Mouse (Mus musculus) hindbrain, embryonic 11.5 days (tissue): ENCODE measurements around the gene Suv39h1. TPM values are rescaled to one million over a fixed set of nuclear protein-coding genes. Genes with fewer than 3 reads are reported as not detected.

ENCODE experiments used
- ATAC-seq: fragments of 200-750 bp; cut with Nextera tagmentation; 2 replicates; pipeline ENCODE4 v1.8.0; 2017; ENCODE audit warnings: mild to moderate bottlenecking, moderate TSS enrichment, moderate library complexity; ENCODE audit not compliant: low FRiP score
- DNase-seq: peaks from one replicate; pipeline ENCODE4 v3.0.0-alpha.2; 2015; ENCODE audit warnings: low spot score
- H3K27ac ChIP-seq: fragments of 300-500 bp; sonication (generic); 2 replicates; pipeline ENCODE4 v1.5.1; 2014; ENCODE audit warnings: mild to moderate bottlenecking, low read depth, low read length
- H3K27me3 ChIP-seq: fragments of 300-500 bp; sonication (generic); 2 replicates; pipeline ENCODE4 v1.6.1; 2014; ENCODE audit warnings: mild to moderate bottlenecking, low read length, moderate library complexity, mixed read lengths; ENCODE audit not compliant: control insufficient read depth, insufficient read depth
- H3K36me3 ChIP-seq: fragments of 300-500 bp; sonication (generic); 2 replicates; pipeline ENCODE4 v1.6.1; 2014; ENCODE audit warnings: mild to moderate bottlenecking, low read length, moderate library complexity, mixed read lengths; ENCODE audit not compliant: control insufficient read depth, insufficient read depth
- H3K4me1 ChIP-seq: fragments of 300-500 bp; sonication (generic); replicated peaks from 2 replicates; pipeline ENCODE4 v1.6.1; 2014; ENCODE audit warnings: low read length, mixed read lengths; ENCODE audit not compliant: control insufficient read depth, insufficient read depth
- H3K4me2 ChIP-seq: fragments of 300-500 bp; sonication (generic); replicated peaks from 2 replicates; pipeline ENCODE4 v1.6.1; 2014; ENCODE audit warnings: mild to moderate bottlenecking, low read depth, low read length
- H3K4me3 ChIP-seq: fragments of 300-500 bp; sonication (generic); 2 replicates; pipeline ENCODE4 v1.5.1; 2014; ENCODE audit warnings: low read depth, low read length
- H3K9ac ChIP-seq: fragments of 300-500 bp; sonication (generic); 2 replicates; pipeline ENCODE4 v1.6.1; 2014; ENCODE audit warnings: low read depth, low read length
- H3K9me3 ChIP-seq: fragments of 300-500 bp; sonication (generic); 2 replicates; pipeline ENCODE4 v1.6.1; 2016; ENCODE audit warnings: low read length; ENCODE audit not compliant: control insufficient read depth
- WGBS: fragments of 180-500 bp; shearing (Covaris S2); extraction: QIAGEN DNeasy Blood & Tissue Kit; methylation state at CpG from one replicate; pipeline ENCODE4 v1.1.7; 2014; 5-methylcytosine and 5-hydroxymethylcytosine counted together
- polyA plus RNA-seq: library from polyadenylated mRNA; unstranded; fragments of >200 nt; fragmentation: Nextera tagmentation; extraction: Ambion mirVana; gene quantifications from 2 replicates; pipeline ENCODE4 v1.2.1, GENCODE M21; 2014

The Suv39h1 gene
- polyA plus RNA-seq = 59.8 and 68.7 TPM in 2 replicates

DNA sequence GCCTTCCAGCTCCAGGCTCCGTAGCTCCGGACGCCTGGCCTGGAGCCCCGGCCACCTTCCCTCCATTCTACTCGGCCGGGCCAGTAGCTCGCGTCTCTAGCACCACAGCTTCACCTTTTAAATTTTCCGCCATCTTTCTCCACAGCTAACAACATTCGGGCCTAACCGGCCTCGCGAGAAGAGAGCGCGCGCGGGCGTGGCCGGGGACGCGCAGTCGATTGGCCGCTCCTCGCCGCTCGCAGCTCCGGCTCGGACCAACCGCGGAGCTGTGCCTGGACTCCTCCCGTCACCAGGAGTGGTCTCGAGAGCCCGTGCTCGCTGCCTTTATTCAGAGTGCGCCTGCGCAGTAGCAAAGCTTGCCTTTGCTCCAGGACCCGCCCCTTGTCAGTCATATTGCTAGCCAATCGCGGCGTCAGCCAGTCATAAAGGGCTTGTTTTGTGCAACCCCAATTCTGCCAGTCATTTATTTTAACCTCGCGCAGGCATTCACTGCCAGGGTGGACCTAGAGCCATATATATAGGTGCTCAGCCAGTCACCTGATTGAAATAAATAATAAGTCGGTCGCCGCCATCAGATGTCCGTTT lies at the start of gene Suv39h1:
Gene Suv39h1, minus strand, starts transcription at position 331 of the 585 bp plus-strand sequence.
- WGBS = 22% methylated on average over 44 of the region's 46 CpGs
- Histone ChIP-seq H3K4me2 (peak within 1 kb of the TSS; percentile 44), H3K9ac (peak within 1 kb of the TSS; percentile 62), H3K4me3 (peak within 1 kb of the TSS; percentile 49), H3K4me1 (no peaks in the 10 kb centered on the region), H3K27me3 (no peaks in the 10 kb centered on the region), H3K27ac (peak within 1 kb of the TSS; percentile 71), H3K9me3 (no peaks in the 10 kb centered on the region), H3K36me3 (no peaks in the 10 kb centered on the region)
- ATAC-seq (peak; percentile 97), DNase-seq (peak; percentile 88)

DNA sequence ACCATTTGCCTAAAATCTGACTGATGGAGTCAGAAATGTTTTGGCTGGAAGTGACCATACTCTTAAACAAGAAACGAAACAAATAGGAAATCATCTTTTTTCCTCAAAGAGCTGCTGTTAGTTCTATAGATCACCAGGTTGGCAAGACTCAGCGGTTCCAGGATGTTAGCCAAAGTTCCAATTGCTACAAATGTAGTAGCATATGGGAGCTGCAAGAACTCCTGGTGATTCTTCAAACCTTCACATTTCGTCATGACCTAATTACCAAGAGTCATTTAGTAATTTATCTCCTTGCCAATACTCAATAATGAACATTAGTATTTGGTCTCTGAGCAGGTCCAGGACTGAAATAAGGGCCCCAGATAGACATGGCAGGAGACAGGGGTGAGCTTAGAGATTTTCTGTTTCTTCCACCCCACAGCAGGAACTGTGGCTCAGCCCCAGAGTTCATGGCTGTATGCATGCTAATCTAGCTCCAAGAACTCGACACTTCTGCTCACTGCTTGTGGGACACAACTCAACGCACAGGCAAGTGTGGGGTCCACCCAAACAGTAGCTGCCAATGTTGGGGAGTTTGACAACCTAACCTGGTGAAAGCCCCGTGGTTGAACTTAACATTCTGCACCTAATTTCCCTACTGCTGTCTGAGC lies 49.4 kb upstream of the Suv39h1 start:
- Histone ChIP-seq H3K4me2 (no peak overlapping the region), H3K9ac (no peak overlapping the region), H3K9me3 (no peaks in the 10 kb centered on the region), H3K36me3 (no peaks in the 10 kb centered on the region), H3K4me1 (no peaks in the 10 kb centered on the region), H3K4me3 (no peak overlapping the region), H3K27ac (no peak overlapping the region), H3K27me3 (no peaks in the 10 kb centered on the region)
- WGBS = 88% methylated on average over 6 of the region's 6 CpGs
- DNase-seq = no peak
- no peak for ATAC-seq

DNA sequence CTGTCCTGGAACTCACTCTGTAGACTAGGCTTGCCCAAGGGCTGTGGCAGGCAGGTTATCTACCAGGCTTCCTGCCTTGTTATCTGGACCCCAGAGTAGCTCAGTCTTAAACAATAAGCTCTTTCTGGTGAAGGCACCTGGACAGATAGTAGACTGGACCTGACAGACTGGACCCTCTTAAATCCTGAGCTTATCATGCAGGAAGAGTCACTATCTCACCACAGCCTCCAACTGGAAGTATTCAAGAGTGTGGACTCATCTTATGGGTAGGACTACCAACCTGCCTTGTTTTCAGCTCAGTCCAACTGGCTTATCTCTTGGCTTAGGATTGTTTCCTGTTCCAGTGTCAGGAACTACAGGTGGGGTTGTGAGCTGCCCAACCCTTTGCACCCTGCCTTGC lies 42.7 kb upstream of the Suv39h1 start:
- no peak for DNase-seq
- Histone ChIP-seq H3K9me3 (no peaks in the 10 kb centered on the region), H3K9ac (no peak overlapping the region), H3K4me3 (no peak overlapping the region), H3K27ac (no peak overlapping the region), H3K4me2 (no peak overlapping the region), H3K27me3 (no peaks in the 10 kb centered on the region), H3K36me3 (no peaks in the 10 kb centered on the region), H3K4me1 (no peaks in the 10 kb centered on the region)
- no peak for ATAC-seq

DNA sequence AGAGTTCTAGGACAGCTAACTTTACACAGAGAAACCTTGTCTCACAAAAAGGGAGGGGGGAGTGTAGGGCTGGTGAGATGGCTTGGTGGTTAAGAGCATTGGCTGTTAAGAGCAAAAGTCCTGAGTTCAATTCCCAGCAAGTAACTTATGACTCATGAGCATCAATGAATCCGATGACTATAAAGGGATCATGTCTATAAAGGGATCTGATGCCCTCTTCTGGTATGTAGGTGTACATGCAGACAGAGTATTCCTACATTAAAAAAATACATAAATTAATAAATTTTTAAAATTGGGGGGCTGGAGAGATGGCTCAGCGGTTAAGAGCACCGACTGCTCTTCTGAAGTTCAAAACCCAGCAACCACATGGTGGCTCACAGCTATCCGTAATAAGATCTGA lies 40.7 kb upstream of the Suv39h1 start:
- no peak for ATAC-seq
- H3K4me2 ChIP-seq = no peak overlapping the region
- no peak for DNase-seq
- 73% methylated on average over 4 of the region's 4 CpGs for WGBS
- H3K4me3 ChIP-seq = no peak overlapping the region
- no peaks in the 10 kb centered on the region for H3K4me1 ChIP-seq
- no peaks in the 10 kb centered on the region for H3K9me3 ChIP-seq
- H3K27ac ChIP-seq = no peak overlapping the region
- no peak overlapping the region for H3K9ac ChIP-seq
- H3K36me3 ChIP-seq = no peaks in the 10 kb centered on the region
- no peaks in the 10 kb centered on the region for H3K27me3 ChIP-seq

DNA sequence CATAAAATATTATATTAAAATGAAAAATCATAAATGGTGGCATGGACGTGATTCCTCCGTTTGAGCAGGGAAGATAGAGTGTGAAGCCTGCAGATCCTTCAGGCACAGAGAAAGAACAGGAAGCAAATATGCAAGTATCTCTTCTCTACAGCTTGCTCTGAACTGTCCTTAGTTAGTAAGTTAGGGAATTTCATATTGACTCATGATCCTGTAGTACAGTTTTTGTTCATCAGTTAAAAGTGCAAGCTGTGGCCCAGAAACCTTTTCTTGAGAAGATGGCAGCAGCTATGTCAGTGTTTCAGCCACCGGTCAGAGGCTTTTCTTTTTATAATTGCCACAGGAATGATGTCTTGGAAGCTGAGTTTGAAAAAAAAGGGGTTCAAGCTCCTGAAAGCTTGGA lies 30.5 kb upstream of the Suv39h1 start:
- no peak overlapping the region for H3K9ac ChIP-seq
- no peaks in the 10 kb centered on the region for H3K4me1 ChIP-seq
- H3K27me3 ChIP-seq = no peaks in the 10 kb centered on the region
- H3K4me3 ChIP-seq = no peak overlapping the region
- no peaks in the 10 kb centered on the region for H3K9me3 ChIP-seq
- H3K27ac ChIP-seq = no peak overlapping the region
- no peak for DNase-seq
- WGBS = 95% methylated on average over 3 of the region's 3 CpGs
- no peak for ATAC-seq
- no peak overlapping the region for H3K4me2 ChIP-seq
- no peaks in the 10 kb centered on the region for H3K36me3 ChIP-seq

DNA sequence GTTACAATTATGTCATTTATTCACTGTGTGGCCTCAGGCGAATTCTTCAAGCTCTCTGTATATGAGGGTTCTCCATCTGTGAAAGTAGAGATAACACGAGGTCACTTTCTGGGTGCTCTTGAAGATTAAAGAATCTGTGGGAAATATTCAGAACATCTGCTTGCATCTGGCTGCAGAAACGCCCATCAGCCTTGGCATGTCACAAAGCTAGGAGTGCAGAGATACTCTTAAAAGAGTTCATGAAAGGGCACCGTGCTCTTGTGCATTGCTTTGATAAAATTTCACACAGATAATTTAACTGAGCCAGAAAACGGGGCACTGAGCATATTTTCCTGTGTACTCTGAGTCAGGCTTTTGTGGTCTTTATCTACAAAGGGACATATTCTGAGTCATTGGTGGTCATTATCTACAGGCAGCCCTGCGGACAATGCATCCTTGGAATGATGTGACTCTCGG lies 27.7 kb upstream of the Suv39h1 start:
- Histone ChIP-seq H3K4me1 (no peaks in the 10 kb centered on the region), H3K27me3 (no peaks in the 10 kb centered on the region), H3K9ac (no peak overlapping the region), H3K4me3 (no peak overlapping the region), H3K36me3 (no peaks in the 10 kb centered on the region), H3K4me2 (no peak overlapping the region), H3K9me3 (no peaks in the 10 kb centered on the region), H3K27ac (no peak overlapping the region)
- 70% methylated on average over 7 of the region's 7 CpGs for WGBS
- DNase-seq (no peak), ATAC-seq (no peak)

DNA sequence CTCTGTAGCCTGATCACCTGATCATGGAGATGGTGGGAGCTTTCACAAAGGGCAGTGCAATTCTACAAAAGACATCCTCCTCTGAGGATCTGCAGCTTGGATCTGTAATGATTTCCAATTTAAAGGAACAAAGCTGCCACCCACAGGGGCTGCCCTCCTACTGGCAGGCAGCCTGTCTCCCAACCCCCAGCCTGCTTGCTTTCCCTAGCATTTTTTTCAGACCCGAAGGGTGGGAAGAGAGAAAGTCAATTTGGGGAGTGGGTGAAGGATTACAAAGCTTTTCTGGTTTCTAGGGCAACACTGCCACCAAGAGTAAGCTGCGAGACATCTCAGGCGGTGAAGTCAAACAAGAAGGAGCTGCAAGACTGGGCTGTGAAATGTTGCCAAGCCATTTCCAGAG lies 26.5 kb upstream of the Suv39h1 start:
- Histone ChIP-seq H3K4me1 (no peaks in the 10 kb centered on the region), H3K4me3 (no peak overlapping the region), H3K9ac (no peak overlapping the region), H3K9me3 (no peaks in the 10 kb centered on the region), H3K27me3 (no peaks in the 10 kb centered on the region), H3K27ac (peak overlapping the region; percentile 47; the same call in 1 of the 2 replicates), H3K36me3 (no peaks in the 10 kb centered on the region), H3K4me2 (no peak overlapping the region)
- ATAC-seq (peak; percentile 23), DNase-seq (peak; percentile 87)
- WGBS = 16% methylated on average over 3 of the region's 3 CpGs

DNA sequence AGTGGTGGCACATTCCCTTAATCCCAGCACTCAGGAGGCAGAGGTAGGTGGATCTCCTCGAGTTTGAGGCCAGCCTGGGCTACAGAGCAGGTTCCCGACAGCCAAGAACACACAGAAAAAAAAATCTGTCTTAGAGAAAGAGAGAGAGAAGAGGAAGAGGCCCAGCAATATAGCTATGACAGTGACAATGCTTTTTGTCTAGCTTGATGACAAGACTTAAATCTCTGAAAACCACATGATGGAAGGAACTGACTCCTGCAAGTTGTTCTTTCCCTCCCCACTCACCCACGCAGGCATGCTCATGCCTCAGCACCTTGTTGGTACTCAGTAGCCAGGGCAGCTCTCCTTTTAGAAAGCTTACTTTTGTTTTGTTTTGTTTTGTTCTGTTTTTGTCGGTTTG lies 24.9 kb upstream of the Suv39h1 start:
- Histone ChIP-seq H3K36me3 (no peaks in the 10 kb centered on the region), H3K9me3 (no peaks in the 10 kb centered on the region), H3K9ac (no peak overlapping the region), H3K27ac (no peak overlapping the region), H3K27me3 (no peaks in the 10 kb centered on the region), H3K4me1 (no peaks in the 10 kb centered on the region), H3K4me2 (no peak overlapping the region), H3K4me3 (no peak overlapping the region)
- 59% methylated on average over 4 of the region's 4 CpGs for WGBS
- DNase-seq (no peak), ATAC-seq (no peak)

DNA sequence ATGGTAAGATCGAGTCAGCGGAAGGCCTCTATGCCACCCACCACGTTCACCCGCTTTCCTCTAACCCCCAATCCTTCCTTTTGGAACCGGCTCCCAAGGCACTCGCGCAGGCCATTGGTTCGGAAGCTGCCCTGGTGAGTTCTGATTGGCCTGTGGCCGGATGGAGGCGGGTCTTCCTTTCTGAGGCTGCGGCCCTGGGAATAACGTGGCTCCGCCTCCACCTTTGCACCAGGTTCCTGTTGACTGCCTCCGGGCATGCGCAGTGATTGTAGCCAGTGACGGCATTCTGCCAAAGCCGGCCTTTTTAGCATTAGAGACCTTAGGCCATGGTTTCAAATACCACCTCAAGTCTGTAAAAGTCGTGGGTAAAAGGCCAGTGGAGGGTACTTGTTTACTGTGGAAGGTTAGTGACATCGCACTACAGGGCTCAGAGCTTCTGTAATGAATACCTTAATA lies 22.3 kb upstream of the Suv39h1 start:
- peak; percentile 90 for DNase-seq
- no peaks in the 10 kb centered on the region for H3K27me3 ChIP-seq
- peak overlapping the region; percentile 14; the same call in 1 of the 2 replicates for H3K4me3 ChIP-seq
- ATAC-seq = peak; percentile 96
- H3K4me2 ChIP-seq = peak overlapping the region; percentile 17
- WGBS = 12% methylated on average over 19 of the region's 19 CpGs
- H3K4me1 ChIP-seq = no peaks in the 10 kb centered on the region
- H3K9ac ChIP-seq = 0 out of 2 replicates have a peak overlapping the region, but pooled peaks have one; percentile 15
- no peak overlapping the region for H3K27ac ChIP-seq
- no peaks in the 10 kb centered on the region for H3K9me3 ChIP-seq
- H3K36me3 ChIP-seq = no peaks in the 10 kb centered on the region
